Mouse (Mus musculus): ENCODE results near the gene H2afz. TPM values are rescaled to one million over a fixed set of nuclear protein-coding genes. Genes with fewer than 3 reads are reported as not detected.
A peak's percentile ranks its signal among the peaks of the same experiment; 100 is the strongest.

The H2afz gene
- total and polyA plus RNA-seq, 3 experiments: 4,006 to 4,409 (median 4,299) TPM

DNA sequence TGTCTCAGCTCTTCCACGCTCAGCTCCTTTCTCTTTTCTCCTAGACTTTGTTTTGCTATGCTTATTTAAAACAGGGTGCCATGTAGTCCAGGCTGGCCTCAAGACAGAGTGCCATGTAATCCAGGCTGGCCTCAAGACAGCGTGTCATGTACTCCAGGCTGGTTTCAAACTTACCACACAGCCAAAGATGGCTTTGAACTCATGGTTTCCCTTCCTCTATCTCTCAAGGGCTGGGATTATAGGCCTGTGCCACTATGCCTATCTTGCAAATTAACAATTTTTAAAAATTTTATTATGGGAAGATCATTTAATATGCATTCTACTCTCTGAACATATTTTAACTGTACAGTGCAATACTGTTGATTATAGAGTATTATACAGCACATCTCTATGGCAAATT, 33.1 kb upstream of the H2afz start:
- H3K27me3 ChIP-seq (replicated peaks): no peaks in the 10 kb centered on the region
- no peak overlapping the region for H3K4me2 ChIP-seq (ENCODE audit: insufficient read depth, low read depth, poor library complexity, severe bottlenecking)
- H3K4me1 ChIP-seq (ENCODE audit: control insufficient read depth in 1 of 2, insufficient read depth in 2 of 2): peaks cover 20 to 38% of the 10 kb centered on the region in 2 experiments
- H3K36me3 ChIP-seq (replicated peaks in 1 of 2; ENCODE audit: control insufficient read depth in 1 of 2, insufficient read depth in 1 of 2, low read length in 1 of 2): no peaks in the 10 kb centered on the region
- dilution Hi-C loops (cut with MboI; ENCODE audit: extremely low pct_ligation_motif_present, extremely low pct_unique_long_range_greater_than_20kb, low sequenced_read_pairs): no loop called here
- no peak overlapping the region for H3K9ac ChIP-seq (ENCODE audit: insufficient read depth, low read depth)
- in situ Hi-C loops (cut with MboI; ENCODE audit: low pct_ligation_motif_present, low pct_unique_long_range_greater_than_20kb, low sequenced_read_pairs): no loop called here
- H3K4me3 ChIP-seq (replicated peaks in 1 of 3; ENCODE audit: low read depth in 2 of 3, low read length in 2 of 3, poor library complexity in 1 of 3): no peak overlapping the region
- no peak overlapping the region for H3K27ac ChIP-seq (ENCODE audit: insufficient read depth, low read depth)
- no peaks in the 10 kb centered on the region for H3K9me3 ChIP-seq (replicated peaks; ENCODE audit: low read length)
- H3K79me2 ChIP-seq (replicated peaks; ENCODE audit: control insufficient read depth, extremely low read depth, insufficient read depth, poor library complexity, severe bottlenecking): no peaks in the 10 kb centered on the region
- peak; percentile 13 for DNase-seq (ENCODE audit: extremely low read depth)
- TF ChIP-seq MAX (IDR thresholded peaks at IDR 0.05; ENCODE audit: low read length) (0 out of 2 replicates have a peak, but pooled peaks have one; percentile 49), CTCF (conservative IDR thresholded peaks at IDR 0.05 in 1 of 2, IDR thresholded peaks at IDR 0.05 in 1 of 2; ENCODE audit: low read depth in 2 of 2, low read length in 2 of 2) (no peak), EP300 (IDR thresholded peaks at IDR 0.05; ENCODE audit: low read length) (peak; percentile 44), MEF2A (IDR thresholded peaks at IDR 0.05; ENCODE audit: borderline replicate concordance, low read depth, low read length) (peak; percentile 31; the same call in 1 of the 2 replicates), IRF4 (IDR thresholded peaks at IDR 0.05; ENCODE audit: low read depth, low read length) (peak; percentile 63), MYC (IDR thresholded peaks at IDR 0.05; ENCODE audit: low read depth, low read length) (peak; percentile 35; the same call in 1 of the 2 replicates)

DNA sequence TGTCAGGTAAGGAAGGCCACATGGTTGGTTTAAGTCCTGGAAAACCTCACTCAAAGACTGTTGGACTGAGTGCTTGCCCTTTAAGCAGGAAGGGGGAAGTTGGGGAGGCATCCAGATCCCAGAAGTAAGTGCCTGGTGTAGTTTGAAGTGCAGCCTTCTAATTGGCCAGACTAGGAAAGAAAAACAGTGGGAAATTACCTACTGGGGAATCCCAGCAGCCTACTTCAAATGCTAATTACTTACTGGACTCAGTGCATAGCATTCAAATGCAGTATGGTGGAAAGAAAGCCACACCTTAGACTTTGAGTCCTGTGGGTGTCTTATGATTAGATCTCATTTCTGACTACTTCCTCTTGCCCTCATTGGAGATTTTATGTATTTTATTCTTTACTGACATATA, 31.2 kb upstream of the H2afz start:
- H3K36me3 ChIP-seq (replicated peaks in 1 of 2; ENCODE audit: control insufficient read depth in 1 of 2, insufficient read depth in 1 of 2, low read length in 1 of 2): no peaks in the 10 kb centered on the region
- dilution Hi-C loops (cut with MboI; ENCODE audit: extremely low pct_ligation_motif_present, extremely low pct_unique_long_range_greater_than_20kb, low sequenced_read_pairs): no loop called here
- peak overlapping the region; percentile 40 for H3K4me2 ChIP-seq (ENCODE audit: insufficient read depth, low read depth, poor library complexity, severe bottlenecking)
- H3K9ac ChIP-seq (ENCODE audit: insufficient read depth, low read depth): peak overlapping the region; percentile 33
- no peaks in the 10 kb centered on the region for H3K9me3 ChIP-seq (replicated peaks; ENCODE audit: low read length)
- peak overlapping the region; percentile 76 for H3K27ac ChIP-seq (ENCODE audit: insufficient read depth, low read depth)
- H3K4me1 ChIP-seq (ENCODE audit: control insufficient read depth in 1 of 2, insufficient read depth in 2 of 2): peaks cover 20 to 34% of the 10 kb centered on the region in 2 experiments
- H3K27me3 ChIP-seq (replicated peaks): peaks cover 2% of the 10 kb centered on the region
- no peak overlapping the region for H3K4me3 ChIP-seq (replicated peaks in 1 of 3; ENCODE audit: low read depth in 2 of 3, low read length in 2 of 3, poor library complexity in 1 of 3)
- DNase-seq (ENCODE audit: extremely low read depth): peak; percentile 94
- no peaks in the 10 kb centered on the region for H3K79me2 ChIP-seq (replicated peaks; ENCODE audit: control insufficient read depth, extremely low read depth, insufficient read depth, poor library complexity, severe bottlenecking)
- TF ChIP-seq JUND (conservative IDR thresholded peaks at IDR 0.05; ENCODE audit: low read depth, low read length): 0 out of 2 replicates have a peak, but pooled peaks have one; percentile 48
- peak; percentile 82 for TF ChIP-seq ELF1 (IDR thresholded peaks at IDR 0.05; ENCODE audit: low read depth, low read length)
- peak; percentile 78; the same call in 1 of the 2 replicates for TF ChIP-seq MEF2A (IDR thresholded peaks at IDR 0.05; ENCODE audit: borderline replicate concordance, low read depth, low read length)
- TF ChIP-seq TBP (conservative IDR thresholded peaks at IDR 0.05; ENCODE audit: low read depth, low read length): peak; percentile 83
- peak; percentile 41; the same call in 1 of the 2 replicates for TF ChIP-seq ZNF384 (IDR thresholded peaks at IDR 0.05; ENCODE audit: low read depth, low read length)
- peak; percentile 52; the same call in 1 of the 2 replicates for TF ChIP-seq POLR2A (IDR thresholded peaks at IDR 0.05; ENCODE audit: low read depth, low read length)
- TF ChIP-seq ZC3H11A (IDR thresholded peaks at IDR 0.05; ENCODE audit: low read depth, low read length): no peak
- peak; percentile 66; the same call in 1 of the 2 replicates for TF ChIP-seq IRF4 (IDR thresholded peaks at IDR 0.05; ENCODE audit: low read depth, low read length)
- TF ChIP-seq HCFC1 (IDR thresholded peaks at IDR 0.05; ENCODE audit: low read depth, low read length): no peak; the same call in none of the 2 replicates
- no peak for TF ChIP-seq NRF1 (IDR thresholded peaks at IDR 0.05; ENCODE audit: low read depth, low read length)
- TF ChIP-seq RCOR1 (conservative IDR thresholded peaks at IDR 0.05; ENCODE audit: low read depth, low read length): peak; percentile 25; the same call in 1 of the 2 replicates
- TF ChIP-seq MYC (IDR thresholded peaks at IDR 0.05; ENCODE audit: low read depth, low read length): 0 out of 2 replicates have a peak, but pooled peaks have one; percentile 31
- TF ChIP-seq ETS1 (conservative IDR thresholded peaks at IDR 0.05; ENCODE audit: low read depth, low read length): peak; percentile 49
- peak; percentile 11; the same call in 1 of the 2 replicates for TF ChIP-seq NELFE (IDR thresholded peaks at IDR 0.05; ENCODE audit: low read depth, low read length)
- peak; percentile 24 for TF ChIP-seq MAZ (IDR thresholded peaks at IDR 0.05; ENCODE audit: low read depth, low read length)
- TF ChIP-seq MAX (IDR thresholded peaks at IDR 0.05; ENCODE audit: low read length): peak; percentile 10; the same call in 1 of the 2 replicates
- no peak for TF ChIP-seq RAD21 (IDR thresholded peaks at IDR 0.05; ENCODE audit: low read depth, low read length)
- peak; percentile 71 for TF ChIP-seq EP300 (IDR thresholded peaks at IDR 0.05; ENCODE audit: low read length)
- in situ Hi-C loops (cut with MboI; ENCODE audit: low pct_ligation_motif_present, low pct_unique_long_range_greater_than_20kb, low sequenced_read_pairs): no loop called here
